Mouse (Mus musculus): ENCODE data around the gene Cdh23. TPM values are rescaled to one million over a fixed set of nuclear protein-coding genes. Genes with fewer than 3 reads are reported as not detected.
"Not testable (repeated sequence)": the region's sequence is repeated elsewhere in the genome, so short reads cannot be mapped to it uniquely, and the experiment has no call there.

The Cdh23 gene
- polyA plus RNA-seq (2015; fragmentation: Nextera tagmentation; extraction: Ambion mirVana), result 0.50 and 0.82 TPM in 2 replicates

- Histone ChIP-seq H3K27ac (ENCODE audit: low read length) (no peak within 1 kb of the TSS), H3K4me1 (ENCODE audit: insufficient read depth, low read length) (0 out of 2 replicates have a peak, but pooled peaks cover 4% of the 10 kb centered on the region), H3K27me3 (ENCODE audit: insufficient read depth, low read length) (peaks cover 3% of the 10 kb centered on the region; the same call in 1 of the 2 replicates), H3K9me3 (ENCODE audit: low read length) (no peaks in the 10 kb centered on the region), H3K4me2 (replicated peaks; ENCODE audit: low read depth, low read length) (no peak within 1 kb of the TSS), H3K4me3 (ENCODE audit: low read length) (no peak within 1 kb of the TSS), H3K9ac (replicated peaks; ENCODE audit: low read length) (no peak within 1 kb of the TSS), H3K36me3 (ENCODE audit: insufficient read depth, low read length) (no peaks in the 10 kb centered on the region)
- ATAC-seq (ENCODE audit: low FRiP score, low TSS enrichment), result no peak
- WGBS, result 86% methylated on average over 6 of the region's 6 CpGs
Measured at GRCm38 (mm10) chr10:60696390-60696789, at the start of gene Cdh23. TSS of gene Cdh23 (minus strand) at chr10:60696490.

GRCm38 (mm10) chr10:60744543-60745290 lies 48.4 kb upstream of the Cdh23 start:
- Histone ChIP-seq H3K4me1 (ENCODE audit: insufficient read depth, low read length) (peaks cover 18% of the 10 kb centered on the region), H3K27ac (ENCODE audit: low read length) (0 out of 2 replicates have a peak overlapping the region, but pooled peaks have one; percentile 31), H3K9me3 (ENCODE audit: low read length) (no peaks in the 10 kb centered on the region), H3K4me3 (ENCODE audit: low read length) (no peak overlapping the region), H3K4me2 (replicated peaks; ENCODE audit: low read depth, low read length) (no peak overlapping the region), H3K27me3 (ENCODE audit: insufficient read depth, low read length) (no peaks in the 10 kb centered on the region), H3K9ac (replicated peaks; ENCODE audit: low read length) (no peak overlapping the region), H3K36me3 (ENCODE audit: insufficient read depth, low read length) (peaks cover 4% of the 10 kb centered on the region)
- 71% methylated on average over 14 of the region's 14 CpGs for WGBS
- ATAC-seq (ENCODE audit: low FRiP score, low TSS enrichment), result no peak

- H3K4me3 ChIP-seq (ENCODE audit: low read length), result no peak overlapping the region
- no peaks in the 10 kb centered on the region for H3K9me3 ChIP-seq (ENCODE audit: low read length)
- H3K9ac ChIP-seq (replicated peaks; ENCODE audit: low read length), result no peak overlapping the region
- H3K4me2 ChIP-seq (replicated peaks; ENCODE audit: low read depth, low read length), result no peak overlapping the region
- no peaks in the 10 kb centered on the region for H3K27me3 ChIP-seq (ENCODE audit: insufficient read depth, low read length)
- 59% methylated on average over 9 of the region's 9 CpGs for WGBS
- peaks cover 4% of the 10 kb centered on the region for H3K36me3 ChIP-seq (ENCODE audit: insufficient read depth, low read length)
- peak overlapping the region; percentile 31; the same call in 1 of the 2 replicates for H3K27ac ChIP-seq (ENCODE audit: low read length)
- ATAC-seq (ENCODE audit: low FRiP score, low TSS enrichment), result no peak
- H3K4me1 ChIP-seq (ENCODE audit: insufficient read depth, low read length), result peaks cover 18% of the 10 kb centered on the region
Measured at GRCm38 (mm10) chr10:60743681-60744080, 47.4 kb upstream of the Cdh23 start.

GRCm38 (mm10) chr10:60742942-60743341 lies 46.7 kb upstream of the Cdh23 start:
- Histone ChIP-seq H3K4me2 (replicated peaks; ENCODE audit: low read depth, low read length) (no peak overlapping the region), H3K9me3 (ENCODE audit: low read length) (no peaks in the 10 kb centered on the region), H3K4me1 (ENCODE audit: insufficient read depth, low read length) (peaks cover 11% of the 10 kb centered on the region), H3K4me3 (ENCODE audit: low read length) (no peak overlapping the region), H3K27me3 (ENCODE audit: insufficient read depth, low read length) (no peaks in the 10 kb centered on the region), H3K36me3 (ENCODE audit: insufficient read depth, low read length) (peaks cover 4% of the 10 kb centered on the region), H3K27ac (ENCODE audit: low read length) (no peak overlapping the region), H3K9ac (replicated peaks; ENCODE audit: low read length) (no peak overlapping the region)
- WGBS, result 81% methylated on average over 6 of the region's 6 CpGs
- no peak for ATAC-seq (ENCODE audit: low FRiP score, low TSS enrichment)

- not testable (repeated sequence) for H3K9me3 ChIP-seq (ENCODE audit: low read length); H3K27ac ChIP-seq (ENCODE audit: low read length); H3K27me3 ChIP-seq (ENCODE audit: insufficient read depth, low read length); ATAC-seq (ENCODE audit: low FRiP score, low TSS enrichment); H3K4me2 ChIP-seq (replicated peaks; ENCODE audit: low read depth, low read length); H3K9ac ChIP-seq (replicated peaks; ENCODE audit: low read length); H3K36me3 ChIP-seq (ENCODE audit: insufficient read depth, low read length); H3K4me3 ChIP-seq (ENCODE audit: low read length)
- peaks cover 16% of the 10 kb centered on the region for H3K4me1 ChIP-seq (ENCODE audit: insufficient read depth, low read length)
- WGBS, result 88% methylated on average over 1 of the region's 1 CpGs
Measured at GRCm38 (mm10) chr10:60742296-60742695, 46.0 kb upstream of the Cdh23 start.

GRCm38 (mm10) chr10:60741435-60741834 lies 45.1 kb upstream of the Cdh23 start:
- 83% methylated on average over 6 of the region's 7 CpGs for WGBS
- no peak overlapping the region for H3K4me2 ChIP-seq (replicated peaks; ENCODE audit: low read depth, low read length)
- peaks cover 19% of the 10 kb centered on the region for H3K4me1 ChIP-seq (ENCODE audit: insufficient read depth, low read length)
- no peak overlapping the region for H3K4me3 ChIP-seq (ENCODE audit: low read length)
- H3K36me3 ChIP-seq (ENCODE audit: insufficient read depth, low read length), result peaks cover 4% of the 10 kb centered on the region
- H3K9ac ChIP-seq (replicated peaks; ENCODE audit: low read length), result no peak overlapping the region
- no peak for ATAC-seq (ENCODE audit: low FRiP score, low TSS enrichment)
- no peaks in the 10 kb centered on the region for H3K27me3 ChIP-seq (ENCODE audit: insufficient read depth, low read length)
- H3K27ac ChIP-seq (ENCODE audit: low read length), result no peak overlapping the region
- H3K9me3 ChIP-seq (ENCODE audit: low read length), result no peaks in the 10 kb centered on the region

GRCm38 (mm10) chr10:60739619-60740363 lies 43.5 kb upstream of the Cdh23 start:
- Histone ChIP-seq H3K9me3 (ENCODE audit: low read length) (no peaks in the 10 kb centered on the region), H3K27me3 (ENCODE audit: insufficient read depth, low read length) (no peaks in the 10 kb centered on the region), H3K36me3 (ENCODE audit: insufficient read depth, low read length) (peaks cover 4% of the 10 kb centered on the region), H3K4me2 (replicated peaks; ENCODE audit: low read depth, low read length) (no peak overlapping the region), H3K27ac (ENCODE audit: low read length) (no peak overlapping the region), H3K4me1 (ENCODE audit: insufficient read depth, low read length) (peaks cover 19% of the 10 kb centered on the region), H3K4me3 (ENCODE audit: low read length) (no peak overlapping the region), H3K9ac (replicated peaks; ENCODE audit: low read length) (no peak overlapping the region)
- 90% methylated on average over 4 of the region's 4 CpGs for WGBS
- ATAC-seq (ENCODE audit: low FRiP score, low TSS enrichment), result no peak

- ATAC-seq (ENCODE audit: low FRiP score, low TSS enrichment), result no peak
- Histone ChIP-seq H3K9ac (replicated peaks; ENCODE audit: low read length) (no peak overlapping the region), H3K4me3 (ENCODE audit: low read length) (no peak overlapping the region), H3K27me3 (ENCODE audit: insufficient read depth, low read length) (no peaks in the 10 kb centered on the region), H3K4me2 (replicated peaks; ENCODE audit: low read depth, low read length) (no peak overlapping the region), H3K4me1 (ENCODE audit: insufficient read depth, low read length) (peaks cover 16% of the 10 kb centered on the region), H3K27ac (ENCODE audit: low read length) (no peak overlapping the region), H3K9me3 (ENCODE audit: low read length) (no peaks in the 10 kb centered on the region), H3K36me3 (ENCODE audit: insufficient read depth, low read length) (peaks cover 4% of the 10 kb centered on the region)
- 75% methylated on average over 7 of the region's 9 CpGs for whole genome bisulfite sequencing
Measured at GRCm38 (mm10) chr10:60737886-60738640, 41.8 kb upstream of the Cdh23 start.

- Histone ChIP-seq H3K4me2 (replicated peaks; ENCODE audit: low read depth, low read length) (no peak overlapping the region), H3K4me1 (ENCODE audit: insufficient read depth, low read length) (peaks cover 16% of the 10 kb centered on the region), H3K36me3 (ENCODE audit: insufficient read depth, low read length) (peaks cover 3% of the 10 kb centered on the region), H3K4me3 (ENCODE audit: low read length) (no peak overlapping the region), H3K9me3 (ENCODE audit: low read length) (no peaks in the 10 kb centered on the region), H3K9ac (replicated peaks; ENCODE audit: low read length) (no peak overlapping the region; the same call in 1 of the 2 replicates), H3K27ac (ENCODE audit: low read length) (peak overlapping the region; percentile 36; the same call in 1 of the 2 replicates), H3K27me3 (ENCODE audit: insufficient read depth, low read length) (no peaks in the 10 kb centered on the region)
- peak; percentile 44; the same call in 1 of the 2 replicates for ATAC-seq (ENCODE audit: low FRiP score, low TSS enrichment)
- 30% methylated on average over 11 of the region's 11 CpGs for WGBS
Measured at GRCm38 (mm10) chr10:60737169-60737728, 41.0 kb upstream of the Cdh23 start.
